Mouse (Mus musculus) small intestine, adult 2 months (tissue): Measurements from ENCODE around the gene Cemip.

Experiments
- CTCF ChIP-seq: fragments of 200-500 bp; IDR thresholded peaks from 2 replicates; pipeline ENCODE4 v1.5.1; 2012; ENCODE audit warnings: low read depth, mild to moderate bottlenecking, control low read depth, inconsistent platforms, low read length, moderate library complexity, mixed read lengths; ENCODE audit not compliant: insufficient replicate concordance, insufficient read length; ENCODE audit errors: extremely low read depth
- POLR2A ChIP-seq: fragments of 200-500 bp; IDR thresholded peaks from 2 replicates; pipeline ENCODE4 v1.6.1; 2012; ENCODE audit warnings: low read depth, mild to moderate bottlenecking, control low read depth, inconsistent platforms, low read length, moderate library complexity

- TF ChIP-seq CTCF (no peak), POLR2A (no peak)
Observed at GRCm38 (mm10) chr7:83913405-83913932, 172.8 kb downstream of the Cemip start.
